Mouse (Mus musculus): ENCODE data around the gene Drd4. TPM values are rescaled to one million over a fixed set of nuclear protein-coding genes. Genes with fewer than 3 reads are reported as not detected.

The Drd4 gene
- polyA plus RNA-seq, 1 experiment from 2014 or later = 0.14 TPM

DNA sequence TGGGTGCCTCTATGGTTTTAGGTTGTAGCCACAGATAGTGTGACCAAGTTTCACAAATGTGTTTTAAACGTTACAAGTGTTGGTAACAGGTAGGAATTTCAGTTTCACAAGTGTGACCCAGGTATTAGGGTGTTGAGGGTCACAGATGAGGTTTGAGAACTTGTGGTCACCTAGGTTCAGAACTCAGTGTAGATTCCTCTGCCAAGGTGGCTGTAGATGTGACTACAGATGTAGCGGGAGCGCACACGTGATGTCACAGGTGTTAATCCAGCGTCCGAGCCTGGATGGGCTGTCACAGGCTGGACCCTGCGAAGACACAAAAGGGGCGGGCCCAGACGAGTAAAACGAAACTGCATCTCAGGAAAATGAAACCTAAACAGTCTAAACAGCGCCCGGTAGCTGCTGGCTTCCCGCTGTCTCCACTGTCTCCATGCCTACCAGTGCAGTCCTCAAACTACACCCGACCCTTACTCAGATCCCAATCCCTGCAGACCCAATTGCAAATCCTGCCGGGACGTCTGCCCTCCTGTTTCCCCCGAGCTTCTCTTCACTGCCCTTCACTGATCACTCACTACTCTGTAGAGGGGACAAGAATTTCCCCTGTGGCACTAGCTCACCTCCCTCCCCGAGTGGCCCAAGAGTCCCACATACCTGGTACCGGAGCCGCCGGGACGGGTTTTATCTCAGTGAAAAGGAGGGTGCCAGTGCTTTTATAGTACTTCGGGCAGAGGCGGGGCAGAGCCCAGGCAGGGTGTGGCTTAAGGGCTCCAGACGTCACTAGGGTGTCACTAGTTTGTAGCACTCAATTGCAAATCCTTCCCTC lies 25.9 kb upstream of the Drd4 start, which contains the start of gene Irf7:
TSS of gene Irf7 (minus strand) at position 743 of the 823 bp plus-strand sequence.
- H3K4me1 ChIP-seq (ENCODE audit: control insufficient read depth, insufficient read depth, low read length) = peaks cover 5% of the 10 kb centered on the region
- no peak within 1 kb of the TSS for H3K27ac ChIP-seq (ENCODE audit: low read depth, low read length)
- WGBS = 15% methylated on average over 25 of the region's 25 CpGs
- peak within 1 kb of the TSS; percentile 28 for H3K4me3 ChIP-seq (ENCODE audit: low read depth, low read length)
- H3K9me3 ChIP-seq (ENCODE audit: control insufficient read depth, low read length) = no peaks in the 10 kb centered on the region
- H3K27me3 ChIP-seq (ENCODE audit: control insufficient read depth, insufficient read depth, low read length) = no peaks in the 10 kb centered on the region
- ATAC-seq (ENCODE audit: low FRiP score) (peak; percentile 47), DNase-seq (ENCODE audit: low spot score, missing footprints) (peak; percentile 89)
- peak within 1 kb of the TSS; percentile 45 for H3K9ac ChIP-seq (ENCODE audit: low read length)
- H3K36me3 ChIP-seq (ENCODE audit: control insufficient read depth, insufficient read depth, low read length) = peaks cover 23% of the 10 kb centered on the region
- H3K4me2 ChIP-seq = peak within 1 kb of the TSS; percentile 48

DNA sequence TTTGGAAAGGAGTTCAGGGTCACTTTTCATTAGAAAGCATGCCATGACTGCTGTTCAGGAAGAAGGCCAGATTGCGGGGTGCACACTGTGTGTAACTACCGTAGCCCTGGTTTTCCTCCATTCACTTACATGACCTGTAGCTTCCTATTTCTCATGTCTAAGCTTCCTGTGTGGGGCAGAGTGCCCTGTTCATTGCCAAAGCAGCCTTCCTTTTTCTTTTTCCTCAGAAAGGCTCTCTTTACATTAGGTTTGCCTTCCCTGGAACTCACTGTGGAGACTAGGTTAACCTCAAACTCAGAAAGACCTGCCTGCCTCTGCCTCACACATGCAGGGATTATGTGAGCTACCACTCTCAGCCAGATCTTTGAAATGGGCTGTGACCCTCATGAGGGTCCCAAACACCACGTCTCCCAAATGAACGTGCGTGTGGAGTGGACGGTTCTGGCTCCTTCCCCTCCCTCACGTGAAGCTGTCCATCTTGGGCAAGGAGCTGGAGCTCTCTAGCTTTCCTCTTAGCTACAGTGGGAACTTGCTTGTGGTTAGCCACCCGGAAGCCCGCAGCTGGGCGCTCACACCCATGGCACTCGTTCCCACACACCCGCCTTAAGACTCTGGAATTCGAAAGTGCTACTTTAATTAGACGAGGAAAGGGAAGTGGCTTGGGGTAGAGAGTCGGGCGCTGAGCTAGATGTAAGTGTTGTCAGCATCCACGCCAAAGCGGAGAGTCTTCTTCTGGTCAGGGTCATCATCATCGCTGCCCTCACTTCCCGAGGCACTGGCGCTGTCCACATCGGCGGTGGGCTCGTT lies 23.1 kb upstream of the Drd4 start:
- Histone ChIP-seq H3K9ac (ENCODE audit: low read length) (no peak overlapping the region), H3K27me3 (ENCODE audit: control insufficient read depth, insufficient read depth, low read length) (no peaks in the 10 kb centered on the region), H3K4me1 (ENCODE audit: control insufficient read depth, insufficient read depth, low read length) (peaks cover 5% of the 10 kb centered on the region), H3K27ac (ENCODE audit: low read depth, low read length) (no peak overlapping the region), H3K4me3 (ENCODE audit: low read depth, low read length) (no peak overlapping the region), H3K9me3 (ENCODE audit: control insufficient read depth, low read length) (no peaks in the 10 kb centered on the region), H3K36me3 (ENCODE audit: control insufficient read depth, insufficient read depth, low read length) (peaks cover 3% of the 10 kb centered on the region; the same call in 1 of the 2 replicates), H3K4me2 (no peak overlapping the region)
- no peak for ATAC-seq (ENCODE audit: low FRiP score)
- 78% methylated on average over 24 of the region's 24 CpGs for WGBS
- no peak for DNase-seq (ENCODE audit: low spot score, missing footprints)

DNA sequence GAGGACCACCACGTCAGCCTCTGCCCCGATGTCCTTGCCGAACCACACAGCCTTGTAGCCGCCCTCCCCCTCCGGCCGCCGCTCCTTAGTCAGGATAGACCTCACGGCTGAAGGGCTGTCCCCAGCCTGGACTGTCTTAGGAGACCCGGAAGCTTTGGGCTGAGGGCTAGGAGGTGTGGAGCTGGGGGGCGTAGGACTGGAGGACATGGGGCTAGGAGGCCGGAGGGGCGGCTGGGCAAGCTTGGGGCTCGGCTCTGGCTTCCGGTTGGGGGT lies 22.6 kb upstream of the Drd4 start:
- no peak overlapping the region for H3K27ac ChIP-seq (ENCODE audit: low read depth, low read length)
- 89% methylated on average over 14 of the region's 14 CpGs for WGBS
- no peaks in the 10 kb centered on the region for H3K9me3 ChIP-seq (ENCODE audit: control insufficient read depth, low read length)
- no peaks in the 10 kb centered on the region for H3K27me3 ChIP-seq (ENCODE audit: control insufficient read depth, insufficient read depth, low read length)
- H3K4me2 ChIP-seq = no peak overlapping the region
- ATAC-seq (ENCODE audit: low FRiP score) = no peak
- no peak for DNase-seq (ENCODE audit: low spot score, missing footprints)
- H3K9ac ChIP-seq (ENCODE audit: low read length) = no peak overlapping the region
- H3K36me3 ChIP-seq (ENCODE audit: control insufficient read depth, insufficient read depth, low read length) = no peaks in the 10 kb centered on the region
- H3K4me1 ChIP-seq (ENCODE audit: control insufficient read depth, insufficient read depth, low read length) = peaks cover 5% of the 10 kb centered on the region
- H3K4me3 ChIP-seq (ENCODE audit: low read depth, low read length) = no peak overlapping the region

DNA sequence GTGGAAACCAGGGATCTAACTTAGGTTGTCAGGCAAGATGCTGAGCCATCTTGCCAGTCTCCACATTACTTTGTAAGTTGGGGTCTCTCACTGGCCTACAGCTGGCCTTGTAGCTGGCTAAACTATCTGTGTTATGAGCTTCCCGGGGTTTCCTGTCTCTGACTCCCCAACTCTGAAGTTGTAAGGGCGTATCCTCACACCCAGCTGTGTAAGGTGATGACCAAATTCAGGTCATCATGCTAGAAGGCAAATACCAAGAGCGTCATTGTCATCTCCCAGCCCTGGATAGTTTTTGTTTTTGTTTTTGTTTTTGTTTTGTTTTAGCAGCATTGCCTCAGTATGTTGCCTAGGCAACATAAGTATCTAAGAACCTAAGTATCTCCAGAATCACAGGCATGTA lies 21.2 kb upstream of the Drd4 start:
- DNase-seq (ENCODE audit: low spot score, missing footprints) = no peak
- no peak overlapping the region for H3K9ac ChIP-seq (ENCODE audit: low read length)
- ATAC-seq (ENCODE audit: low FRiP score) = no peak
- no peaks in the 10 kb centered on the region for H3K9me3 ChIP-seq (ENCODE audit: control insufficient read depth, low read length)
- peaks cover 5% of the 10 kb centered on the region; the same call in 1 of the 2 replicates for H3K4me1 ChIP-seq (ENCODE audit: control insufficient read depth, insufficient read depth, low read length)
- H3K36me3 ChIP-seq (ENCODE audit: control insufficient read depth, insufficient read depth, low read length) = no peaks in the 10 kb centered on the region
- no peak overlapping the region for H3K27ac ChIP-seq (ENCODE audit: low read depth, low read length)
- H3K27me3 ChIP-seq (ENCODE audit: control insufficient read depth, insufficient read depth, low read length) = no peaks in the 10 kb centered on the region
- no peak overlapping the region for H3K4me3 ChIP-seq (ENCODE audit: low read depth, low read length)
- 75% methylated on average over 3 of the region's 3 CpGs for WGBS
- no peak overlapping the region for H3K4me2 ChIP-seq

DNA sequence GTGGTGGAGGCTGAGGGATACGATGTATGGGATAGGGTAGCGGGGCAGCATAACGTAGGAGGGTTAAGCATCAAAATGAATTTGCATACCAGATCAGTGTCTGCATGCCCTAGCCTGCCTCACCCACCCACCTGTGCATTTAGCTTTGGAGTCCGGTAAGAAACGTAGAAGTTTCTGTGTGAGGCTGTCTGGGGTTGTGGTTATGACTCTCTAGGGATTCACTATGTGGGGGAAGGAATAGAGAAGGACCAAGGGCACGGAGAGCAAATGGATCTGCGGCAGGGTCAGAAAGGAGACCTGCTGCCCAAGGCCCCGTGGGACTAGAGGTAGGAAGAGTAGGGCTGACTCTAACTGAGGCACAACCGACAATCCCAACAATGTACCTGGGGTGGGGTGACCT lies 16.4 kb upstream of the Drd4 start:
- ATAC-seq (ENCODE audit: low FRiP score) (no peak), DNase-seq (ENCODE audit: low spot score, missing footprints) (no peak)
- Histone ChIP-seq H3K4me3 (ENCODE audit: low read depth, low read length) (no peak overlapping the region), H3K9ac (ENCODE audit: low read length) (no peak overlapping the region), H3K27ac (ENCODE audit: low read depth, low read length) (no peak overlapping the region), H3K4me1 (ENCODE audit: control insufficient read depth, insufficient read depth, low read length) (peaks cover 5% of the 10 kb centered on the region), H3K9me3 (ENCODE audit: control insufficient read depth, low read length) (no peaks in the 10 kb centered on the region), H3K4me2 (no peak overlapping the region), H3K27me3 (ENCODE audit: control insufficient read depth, insufficient read depth, low read length) (peaks cover 7% of the 10 kb centered on the region), H3K36me3 (ENCODE audit: control insufficient read depth, insufficient read depth, low read length) (no peaks in the 10 kb centered on the region)
- 80% methylated on average over 9 of the region's 9 CpGs for WGBS

DNA sequence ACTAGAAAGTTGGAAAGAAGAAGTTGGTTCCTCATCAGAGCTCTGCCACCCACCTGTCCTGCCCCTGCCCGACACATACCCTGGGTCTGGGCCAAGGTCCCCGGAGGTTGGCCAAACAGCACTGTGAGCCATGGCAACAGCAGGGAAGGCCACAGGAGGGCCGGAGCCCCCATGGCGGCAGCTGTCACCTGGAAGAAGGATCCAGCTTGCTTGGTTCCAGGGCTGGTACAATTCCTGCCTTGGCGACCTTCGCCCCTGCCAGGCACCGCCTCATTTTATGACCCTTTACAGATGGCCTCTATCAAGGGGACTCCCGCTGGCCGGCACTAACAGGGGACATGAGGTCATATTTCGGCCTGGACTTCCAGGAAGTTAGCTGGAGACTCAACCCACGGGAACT lies 15.3 kb upstream of the Drd4 start, which contains the start of gene Cdhr5:
TSS of gene Cdhr5 (minus strand) at position 241 of the 400 bp plus-strand sequence.
- DNase-seq (ENCODE audit: low spot score, missing footprints) = no peak
- Histone ChIP-seq H3K4me2 (no peak within 1 kb of the TSS), H3K4me3 (ENCODE audit: low read depth, low read length) (no peak within 1 kb of the TSS), H3K27ac (ENCODE audit: low read depth, low read length) (no peak within 1 kb of the TSS), H3K9ac (ENCODE audit: low read length) (no peak within 1 kb of the TSS), H3K9me3 (ENCODE audit: control insufficient read depth, low read length) (no peaks in the 10 kb centered on the region), H3K27me3 (ENCODE audit: control insufficient read depth, insufficient read depth, low read length) (peaks cover 7% of the 10 kb centered on the region), H3K4me1 (ENCODE audit: control insufficient read depth, insufficient read depth, low read length) (peaks cover 5% of the 10 kb centered on the region), H3K36me3 (ENCODE audit: control insufficient read depth, insufficient read depth, low read length) (no peaks in the 10 kb centered on the region)
- 82% methylated on average over 11 of the region's 11 CpGs for WGBS
- no peak for ATAC-seq (ENCODE audit: low FRiP score)

DNA sequence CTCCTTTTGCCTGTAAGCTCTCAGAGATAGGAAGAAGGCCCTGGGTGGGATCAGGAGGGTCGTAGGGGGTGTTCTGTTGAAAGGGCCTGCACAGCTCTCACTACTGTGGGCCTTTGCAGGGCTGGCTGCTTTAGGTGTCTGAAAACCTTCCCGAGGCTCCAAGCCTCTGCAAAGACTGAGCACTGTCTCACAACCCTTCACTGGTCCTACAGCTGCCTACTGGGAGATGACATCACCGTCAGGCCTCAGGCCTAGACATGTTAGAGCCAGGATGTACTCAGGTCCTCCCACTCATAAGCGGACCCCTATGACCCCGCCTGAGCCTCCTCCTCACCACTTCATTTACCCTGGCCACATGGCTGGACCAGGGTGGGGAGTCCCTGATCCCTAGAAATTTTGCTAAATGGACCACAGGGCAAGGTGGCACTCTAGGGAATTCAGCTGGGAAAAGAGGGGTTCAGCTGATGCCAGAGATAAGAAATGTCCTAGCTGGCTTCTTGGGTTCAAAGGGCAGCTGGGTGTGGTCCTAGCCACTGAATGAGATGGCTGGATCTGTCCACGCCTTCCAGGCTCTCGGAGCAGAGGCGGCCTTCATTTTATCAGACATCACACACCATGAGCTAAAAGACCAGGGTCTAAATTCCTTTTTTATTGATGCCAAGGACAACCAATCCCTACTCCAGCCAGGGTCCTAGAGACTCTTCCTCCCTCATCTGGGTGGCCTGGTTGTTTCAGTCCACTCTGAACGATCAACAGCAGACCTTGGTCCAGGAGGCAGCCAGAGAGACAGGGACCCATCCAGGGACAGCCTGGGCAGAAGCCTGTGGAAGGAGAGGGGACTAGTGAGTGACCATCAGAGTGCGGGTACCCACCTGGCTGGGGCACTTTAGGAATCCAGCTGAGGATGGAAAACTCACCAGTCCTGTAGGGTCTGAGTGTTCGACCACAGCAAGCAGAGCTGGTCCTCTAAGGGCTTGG lies 13.8 kb upstream of the Drd4 start:
- ATAC-seq (ENCODE audit: low FRiP score) = peak; percentile 4; the same call in 1 of the 2 replicates
- Histone ChIP-seq H3K27me3 (ENCODE audit: control insufficient read depth, insufficient read depth, low read length) (peaks cover 7% of the 10 kb centered on the region), H3K9ac (ENCODE audit: low read length) (no peak overlapping the region), H3K4me1 (ENCODE audit: control insufficient read depth, insufficient read depth, low read length) (peaks cover 5% of the 10 kb centered on the region), H3K27ac (ENCODE audit: low read depth, low read length) (no peak overlapping the region), H3K4me2 (no peak overlapping the region), H3K36me3 (ENCODE audit: control insufficient read depth, insufficient read depth, low read length) (no peaks in the 10 kb centered on the region), H3K4me3 (ENCODE audit: low read depth, low read length) (no peak overlapping the region), H3K9me3 (ENCODE audit: control insufficient read depth, low read length) (no peaks in the 10 kb centered on the region)
- DNase-seq (ENCODE audit: low spot score, missing footprints) = no peak
- WGBS = 81% methylated on average over 11 of the region's 11 CpGs

DNA sequence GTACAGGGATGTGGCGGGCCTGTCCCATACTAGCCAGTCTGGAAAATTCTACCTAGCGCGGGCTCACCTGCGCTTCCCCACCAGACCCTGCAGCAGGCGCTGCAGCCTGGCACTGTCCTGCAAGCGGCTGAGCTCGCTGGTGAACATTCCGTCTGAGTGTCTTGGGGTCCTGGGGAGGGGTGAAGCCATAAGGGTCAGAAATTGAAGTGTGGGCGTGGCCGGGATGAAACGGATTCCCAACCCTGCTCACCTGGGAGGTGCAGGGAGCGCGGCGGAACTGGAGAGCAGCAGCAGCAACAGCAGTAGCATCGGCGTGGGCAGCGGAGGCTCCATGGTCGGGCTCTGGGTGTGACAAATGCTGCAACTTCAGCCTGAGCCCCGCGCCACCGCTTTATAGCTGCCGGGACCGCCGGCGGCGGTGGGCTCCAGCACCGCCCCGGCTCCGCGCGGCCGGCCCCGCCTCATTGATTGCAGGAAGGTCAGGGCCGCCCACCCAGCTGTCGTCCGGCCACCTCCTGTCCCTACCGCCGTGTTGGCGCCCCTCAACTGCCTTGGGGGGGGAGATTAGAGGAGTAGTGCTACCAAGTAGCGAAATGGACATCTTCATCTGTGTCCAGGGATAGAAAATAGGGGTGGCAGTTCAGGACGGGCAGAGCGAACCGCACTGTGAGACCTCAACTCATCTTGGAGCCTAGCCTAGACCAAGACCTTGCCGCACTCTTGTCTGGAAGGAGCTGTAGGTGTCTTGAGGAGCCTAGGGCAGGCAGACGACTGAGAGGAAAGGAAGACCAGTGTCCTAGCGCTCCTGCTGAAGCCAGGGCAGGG lies 12.8 kb upstream of the Drd4 start, which contains the start of gene Sct:
TSS of gene Sct (minus strand) at position 368 of the 825 bp plus-strand sequence.
- DNase-seq (ENCODE audit: low spot score, missing footprints) = peak; percentile 94
- Histone ChIP-seq H3K27ac (ENCODE audit: low read depth, low read length) (no peak within 1 kb of the TSS), H3K9ac (ENCODE audit: low read length) (peak within 1 kb of the TSS; percentile 57), H3K9me3 (ENCODE audit: control insufficient read depth, low read length) (no peaks in the 10 kb centered on the region), H3K36me3 (ENCODE audit: control insufficient read depth, insufficient read depth, low read length) (no peaks in the 10 kb centered on the region), H3K27me3 (ENCODE audit: control insufficient read depth, insufficient read depth, low read length) (peaks cover 7% of the 10 kb centered on the region), H3K4me2 (peak within 1 kb of the TSS; percentile 82), H3K4me3 (ENCODE audit: low read depth, low read length) (peak within 1 kb of the TSS; percentile 37), H3K4me1 (ENCODE audit: control insufficient read depth, insufficient read depth, low read length) (peaks cover 5% of the 10 kb centered on the region)
- ATAC-seq (ENCODE audit: low FRiP score) = peak; percentile 70
- WGBS = 3% methylated on average over 46 of the region's 46 CpGs
